Mouse (Mus musculus): ENCODE measurements around the gene Gm20498. TPM values are rescaled to one million over a fixed set of nuclear protein-coding genes. Genes with fewer than 3 reads are reported as not detected.

Gene Gm20498
- 14.7 and 21.3 TPM in 2 replicates for polyA plus RNA-seq (2015; fragmentation: Nextera tagmentation; extraction: Ambion mirVana)

GRCm38 (mm10) chr12:81532316-81533028 lies at the start of gene Gm20498, which contains the start of gene Synj2bp:
Gene Gm20498, minus strand, starts transcription at chr12:81532905.
Gene Synj2bp, minus strand, starts transcription at chr12:81532911.

GRCm38 (mm10) chr12:81568374-81568773 lies 35.7 kb upstream of the Gm20498 start, which contains the start of gene Adam21:
Gene Adam21, minus strand, starts transcription at chr12:81568474.

GRCm38 (mm10) chr12:81484727-81485191 lies 47.9 kb downstream of the Gm20498 start, which contains the start of gene Cox16:
Gene Cox16, minus strand, starts transcription at chr12:81485127.

GRCm38 (mm10) chr12:81421846-81422245 lies 110.9 kb downstream of the Gm20498 start, which contains the start of gene Adam4:
Gene Adam4, minus strand, starts transcription at chr12:81421946.

GRCm38 (mm10) chr12:81379364-81379763 lies 153.3 kb downstream of the Gm20498 start, which contains the start of gene Gm4787:
Gene Gm4787, minus strand, starts transcription at chr12:81379464.

GRCm38 (mm10) chr12:81332875-81333421 lies 199.8 kb downstream of the Gm20498 start, which contains the start of gene Slc8a3:
Gene Slc8a3, minus strand, starts transcription at chr12:81333180.

Other genes starting within 250 kb of the Gm20498 start
- gene Slc8a3, start 199.7 kb downstream of the Gm20498 start, polyA plus RNA-seq (2015; fragmentation: Nextera tagmentation; extraction: Ambion mirVana), result 0.13 and 0.14 TPM in 2 replicates
- 0.14 and 0.16 TPM in 2 replicates for gene Gm4787, start 153.4 kb downstream of the Gm20498 start, polyA plus RNA-seq (2015; fragmentation: Nextera tagmentation; extraction: Ambion mirVana)
- gene Adam4, start 111.0 kb downstream of the Gm20498 start, polyA plus RNA-seq (2015; fragmentation: Nextera tagmentation; extraction: Ambion mirVana), result 0.14 and 0.27 TPM in 2 replicates
- gene Cox16, start 47.8 kb downstream of the Gm20498 start, polyA plus RNA-seq (2015; fragmentation: Nextera tagmentation; extraction: Ambion mirVana), result 133 and 141 TPM in 2 replicates
- 25.7 and 29.2 TPM in 2 replicates for gene Synj2bp, start within 50 bp of the Gm20498 start, polyA plus RNA-seq (2015; fragmentation: Nextera tagmentation; extraction: Ambion mirVana)
- gene Adam21, start 35.6 kb upstream of the Gm20498 start, polyA plus RNA-seq (2015; fragmentation: Nextera tagmentation; extraction: Ambion mirVana), result 0.05 and 0.07 TPM in 2 replicates
- gene Med6, start 62.1 kb upstream of the Gm20498 start, polyA plus RNA-seq (2015; fragmentation: Nextera tagmentation; extraction: Ambion mirVana), result 35.2 and 39.1 TPM in 2 replicates
- gene Ttc9, start 98.3 kb upstream of the Gm20498 start, polyA plus RNA-seq (2015; fragmentation: Nextera tagmentation; extraction: Ambion mirVana), result 6.1 and 6.8 TPM in 2 replicates
- 1.2 TPM in 2 replicates for gene Map3k9, start 248.3 kb upstream of the Gm20498 start, polyA plus RNA-seq (2015; fragmentation: Nextera tagmentation; extraction: Ambion mirVana)

Data from urinary bladder, postnatal 0 days (tissue).